Mouse (Mus musculus): ENCODE measurements around the gene Gm15262.

GRCm38 (mm10) chrX:161399110-161399509 is 111.9 kb downstream of the Gm15262 start:
- TF ChIP-seq HCFC1 (IDR thresholded peaks at IDR 0.05; ENCODE audit: low read depth, low read length), result no peak
- peak; percentile 79 to 100 (median 92); a peak in 5 of 6 replicates for TF ChIP-seq CTCF (IDR thresholded peaks at IDR 0.05 in 2 of 3, conservative IDR thresholded peaks at IDR 0.05 in 1 of 3; ENCODE audit: control insufficient read depth in 1 of 3, insufficient read depth in 1 of 3, low read depth in 2 of 3, low read length in 3 of 3, poor library complexity in 1 of 3, severe bottlenecking in 1 of 3)
- TF ChIP-seq GABPA (IDR thresholded peaks at IDR 0.05; ENCODE audit: low read depth, low read length), result no peak
